Mouse (Mus musculus): ENCODE measurements around the gene Fktn.
A peak's percentile ranks its signal among the peaks of the same experiment; 100 is the strongest.
"Not testable (repeated sequence)": the region's sequence is repeated elsewhere in the genome, so short reads cannot be mapped to it uniquely, and the experiment has no call there.

Gene Fktn

DNA sequence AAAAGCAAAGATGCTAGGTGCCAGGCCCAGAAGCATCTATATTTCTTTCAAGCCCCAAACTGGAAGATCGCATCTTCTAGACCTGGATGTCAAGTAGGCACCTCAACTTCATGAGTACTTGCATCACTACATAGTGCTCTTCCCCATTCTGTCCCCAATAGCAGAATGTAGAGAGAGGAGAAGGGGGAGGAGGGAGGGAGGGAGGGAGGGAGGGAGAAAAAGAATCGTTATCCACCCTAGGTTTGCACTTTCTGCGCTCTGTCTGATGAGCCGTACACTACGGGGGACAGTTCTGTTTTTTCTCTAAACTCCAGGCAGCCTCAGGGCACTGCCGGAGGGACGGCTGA, at the start of gene Fktn:
Gene Fktn, plus strand, starts transcription at position 295 of the 347 bp plus-strand sequence.
- no peak for DNase-seq

DNA sequence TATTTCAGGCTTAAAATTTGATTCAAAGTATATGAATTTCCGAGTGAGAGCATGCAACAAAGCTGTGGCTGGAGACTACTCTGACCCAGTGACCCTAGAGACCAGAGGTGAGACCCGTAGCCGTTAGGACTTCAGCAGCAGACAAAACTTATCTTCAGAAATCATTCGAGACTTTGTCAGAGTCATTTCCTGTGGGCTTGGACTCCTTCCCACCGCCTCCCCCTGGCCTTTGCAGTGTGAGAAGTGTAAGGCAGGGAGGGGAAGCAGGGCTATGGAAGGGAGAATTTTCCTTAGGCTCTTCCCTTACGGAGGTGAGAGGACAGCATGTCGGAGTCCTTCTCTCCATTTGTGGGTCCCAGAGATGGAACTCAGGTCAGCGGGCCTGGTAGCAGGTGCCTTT, 31.7 kb upstream of the Fktn start:
- peak in 1 of 2 experiments; percentile 9 for DNase-seq

GRCm38 (mm10) chr4:53688965-53689364, 24.8 kb upstream of the Fktn start:
- DNase-seq = no peak

DNA sequence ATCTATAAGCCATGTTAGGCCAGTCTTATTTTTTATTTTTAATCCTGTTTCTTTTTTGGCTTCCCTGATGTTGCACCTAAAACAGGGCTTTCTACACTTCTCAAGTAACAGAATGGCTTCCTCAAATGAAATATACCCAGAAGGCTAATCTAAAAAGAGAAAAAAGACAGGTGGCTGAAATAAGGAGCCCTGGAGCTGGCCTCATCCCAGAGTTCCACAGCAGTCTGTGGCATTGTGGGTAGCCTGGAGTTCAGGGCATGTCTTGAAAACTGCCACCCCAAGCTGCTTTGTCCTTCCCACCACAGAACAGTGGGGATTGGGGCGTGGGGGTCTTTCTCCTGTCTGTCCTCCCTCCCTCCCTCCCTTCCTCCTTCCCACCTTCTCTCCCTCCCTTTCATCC, 22.4 kb upstream of the Fktn start:
- no peak for DNase-seq

- DNase-seq = not testable (repeated sequence)
Observed at GRCm38 (mm10) chr4:53709166-53709565, 4.6 kb upstream of the Fktn start.

GRCm38 (mm10) chr4:53710021-53710420, 3.8 kb upstream of the Fktn start:
- DNase-seq = no peak

GRCm38 (mm10) chr4:53710555-53711328, 3.1 kb upstream of the Fktn start:
- no peak for DNase-seq

- peak; percentile 95 to 96 for DNase-seq
Observed at GRCm38 (mm10) chr4:53714051-53714814, 435 bp downstream of the Fktn start.

- peak in 1 of 2 experiments; percentile 13 for DNase-seq
Observed at GRCm38 (mm10) chr4:53715977-53716376, 2.2 kb downstream of the Fktn start.

DNA sequence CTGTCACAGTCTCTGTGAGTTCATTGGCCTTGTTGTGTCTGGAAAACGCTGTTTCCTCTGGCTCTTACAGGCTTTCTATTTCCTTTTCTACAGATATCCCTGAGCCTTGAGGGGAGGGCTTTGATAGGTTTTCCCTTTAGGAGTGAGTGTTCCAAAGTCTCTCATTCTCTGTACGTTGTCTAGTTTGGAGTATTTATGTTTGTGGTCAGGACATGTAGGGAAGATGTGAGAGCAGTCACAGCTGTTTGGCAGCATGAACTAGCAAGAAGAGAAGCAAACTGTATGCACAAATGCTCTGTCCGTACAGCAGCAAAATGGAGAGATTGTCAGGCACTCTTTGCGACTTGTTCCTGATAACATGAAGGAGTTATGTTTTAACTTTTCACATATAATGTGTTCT, 3.7 kb downstream of the Fktn start:
- no peak for DNase-seq

DNA sequence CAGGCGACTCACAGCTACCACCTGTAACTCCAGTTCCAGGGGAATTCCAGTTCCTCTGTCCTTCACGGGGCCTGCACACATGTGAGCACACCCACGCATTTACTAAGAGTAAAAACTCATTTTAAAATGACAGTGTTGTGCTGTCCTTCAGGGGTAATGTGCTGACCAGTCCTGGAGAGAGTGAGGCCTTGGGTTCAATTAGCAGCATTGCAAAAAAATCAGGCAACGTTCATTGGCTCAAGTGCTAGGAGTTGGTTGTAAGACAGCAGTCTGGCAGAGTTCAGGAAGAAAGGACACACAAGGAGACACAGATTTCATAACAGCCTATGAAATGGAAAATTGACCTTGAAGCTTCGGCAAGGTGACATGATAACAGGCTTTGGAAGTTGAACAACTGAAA, 4.5 kb downstream of the Fktn start:
- DNase-seq = no peak

- no peak for DNase-seq
Observed at GRCm38 (mm10) chr4:53722506-53722905, 8.7 kb downstream of the Fktn start.

GRCm38 (mm10) chr4:53726100-53726499, 12.3 kb downstream of the Fktn start:
- not testable (repeated sequence) for DNase-seq

GRCm38 (mm10) chr4:53728121-53728520, 14.3 kb downstream of the Fktn start:
- no peak for DNase-seq

DNA sequence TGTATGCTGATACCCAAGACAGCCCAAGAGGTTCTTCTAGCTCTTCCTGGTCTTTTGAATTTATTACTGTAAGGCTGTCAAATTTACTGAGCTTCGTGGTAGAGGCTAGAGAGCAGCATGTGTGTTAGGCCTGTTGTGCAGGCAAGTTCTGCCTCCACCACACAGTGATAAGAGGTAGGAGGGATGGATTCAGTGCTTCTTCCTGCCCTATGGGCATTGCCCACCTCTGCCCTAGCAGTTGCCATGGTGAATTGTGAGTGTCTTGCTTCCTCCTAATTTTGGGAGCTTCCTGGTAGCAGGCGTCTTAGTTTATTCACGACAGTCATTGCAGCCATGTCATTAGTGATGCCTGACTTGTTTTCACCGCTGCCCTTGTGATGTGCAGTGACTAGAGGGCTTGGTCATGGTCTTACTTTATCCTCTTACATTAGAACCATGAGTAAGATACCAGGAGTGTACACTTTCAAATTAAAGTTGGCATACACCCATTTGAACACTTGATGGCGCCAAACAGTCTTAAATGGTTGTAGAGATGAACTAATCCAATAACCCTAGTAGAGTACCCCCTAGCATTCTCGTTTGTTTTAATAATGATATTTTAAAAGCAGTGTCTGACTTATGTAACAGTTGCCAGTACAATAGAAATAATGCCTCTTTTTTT, 25.3 kb downstream of the Fktn start:
- peak in 1 of 2 experiments; percentile 69 for DNase-seq

- DNase-seq = no peak
Observed at GRCm38 (mm10) chr4:53749831-53750230, 36.0 kb downstream of the Fktn start.

GRCm38 (mm10) chr4:53750391-53751120, 36.8 kb downstream of the Fktn start:
- DNase-seq = no peak

- DNase-seq = no peak
Observed at GRCm38 (mm10) chr4:53757030-53757429, 43.2 kb downstream of the Fktn start.

- DNase-seq = no peak
Observed at GRCm38 (mm10) chr4:53758764-53759163, 45.0 kb downstream of the Fktn start.

GRCm38 (mm10) chr4:53759678-53760077, 45.9 kb downstream of the Fktn start:
- DNase-seq = no peak

- no peak for DNase-seq
Observed at GRCm38 (mm10) chr4:53762501-53762900, 48.7 kb downstream of the Fktn start.

DNA sequence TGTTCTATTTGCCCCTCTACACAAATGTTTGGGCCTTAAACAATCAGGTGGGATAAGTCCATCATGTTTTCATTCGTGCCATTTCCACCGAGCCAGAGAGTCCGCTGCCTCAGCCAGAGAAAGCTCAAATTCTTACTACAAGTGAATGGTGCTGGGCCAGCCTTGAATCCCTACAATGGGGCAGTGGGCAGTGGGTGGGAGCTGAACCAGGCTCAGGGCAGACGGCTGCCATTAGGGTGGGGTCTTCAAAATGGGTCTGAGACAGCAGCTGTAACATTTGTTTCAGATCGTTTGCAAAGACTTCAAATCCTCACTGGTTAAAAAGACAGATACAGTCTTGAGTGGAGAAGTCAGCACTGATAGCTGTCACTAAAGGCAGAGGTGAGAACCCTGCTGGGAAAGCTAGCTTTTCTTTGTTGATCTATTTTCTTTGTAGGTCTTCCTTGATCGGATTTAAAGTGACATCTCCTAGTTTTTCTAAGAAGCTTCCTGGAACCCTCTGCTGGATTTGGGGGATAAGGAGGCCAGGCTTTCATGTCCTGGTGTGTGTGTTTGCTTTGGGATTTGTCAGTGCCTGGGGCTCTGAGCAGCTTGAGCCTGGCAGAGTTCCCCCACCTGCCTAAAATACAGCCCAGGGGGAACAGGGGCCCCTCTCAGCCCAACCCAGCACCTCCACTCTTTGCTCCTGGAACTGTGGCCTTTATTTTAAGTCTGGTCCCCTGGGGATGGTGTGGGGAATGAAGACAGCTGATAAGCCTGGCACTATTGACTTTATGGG, 57.3 kb downstream of the Fktn start:
- no peak for DNase-seq
